12 mouse cellular contexts compared by ENCODE assay signal in the genomic region with DNA sequence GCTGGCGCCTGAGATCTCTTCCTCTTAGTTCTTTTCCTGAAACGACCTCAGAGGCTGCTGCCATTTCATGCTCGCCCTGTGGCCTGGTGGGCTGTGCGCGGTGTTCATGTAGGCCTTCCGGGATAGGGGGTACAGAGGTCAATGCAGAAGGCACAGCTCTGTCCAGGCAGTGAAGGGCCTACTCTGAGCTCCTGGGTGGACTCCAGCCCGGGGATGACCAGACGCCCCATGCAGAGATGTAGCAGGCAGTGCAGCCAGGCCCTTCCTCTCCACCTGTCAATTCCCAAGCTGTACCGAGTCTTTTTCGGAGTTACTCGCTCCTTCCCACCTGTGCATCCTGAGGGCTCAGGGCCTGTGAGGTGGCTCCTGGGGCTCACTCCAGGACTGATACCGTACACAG. TPM values are rescaled to one million over a fixed set of nuclear protein-coding genes. Genes with fewer than 3 reads are reported as not detected.
DNase-seq lines count a peak whose midpoint lies in the region; ATAC-seq and TF ChIP-seq lines count a peak whose summit lies in the region.
"Had no signal": no experiment of that assay in that cellular context is flagged by ENCODE, and none has a peak within 500 bp of the region (broad histone marks: within the 10 kb centered on the region; RNA-seq: fewer than 3 reads in every experiment).

No protein-coding gene starts in this region.

- H3K4me3 ChIP-seq in E14TG2a.4 (replicated peaks; ENCODE audit: low read length): peak overlapping the region; percentile 61; the same call in 1 of the 2 replicates
- no peak overlapping the region for H3K4me3 ChIP-seq in embryonic facial prominence, embryonic 15.5 days (replicated peaks)
- H3K4me3 ChIP-seq: neural tube, embryonic 13.5 days had no signal

- H3K27me3 ChIP-seq in E14TG2a.4 (ENCODE audit: insufficient read depth, low read length): no peaks in the 10 kb centered on the region
- H3K27me3 ChIP-seq in embryonic facial prominence, embryonic 15.5 days: no peaks in the 10 kb centered on the region
- H3K27me3 ChIP-seq: neural tube, embryonic 13.5 days had no signal

- H3K4me1 ChIP-seq in E14TG2a.4 (replicated peaks; ENCODE audit: low read depth, low read length): peaks cover 67% of the 10 kb centered on the region
- peaks cover 26% of the 10 kb centered on the region for H3K4me1 ChIP-seq in embryonic facial prominence, embryonic 15.5 days
- H3K4me1 ChIP-seq: neural tube, embryonic 13.5 days had no signal

- H3K9me3 ChIP-seq in E14TG2a.4 (ENCODE audit: low read length): no peaks in the 10 kb centered on the region
- H3K9me3 ChIP-seq in embryonic facial prominence, embryonic 15.5 days (replicated peaks): no peaks in the 10 kb centered on the region
- H3K9me3 ChIP-seq: neural tube, embryonic 13.5 days had no signal

- 89% methylated on average over 12 of the region's 12 CpGs for WGBS in embryonic facial prominence, embryonic 15.5 days

- no peak for ATAC-seq in embryonic facial prominence, embryonic 15.5 days (ENCODE audit: insufficient number of reproducible peaks, low FRiP score, low TSS enrichment, low read depth)
- ATAC-seq: forebrain, embryonic 16.5 days had no signal

- H3K27ac ChIP-seq in embryonic facial prominence, embryonic 15.5 days (replicated peaks): peak overlapping the region; percentile 48; the same call in 1 of the 2 replicates
- H3K27ac ChIP-seq: neural tube, embryonic 13.5 days had no signal

- H3K36me3 ChIP-seq in E14TG2a.4 (ENCODE audit: insufficient read depth, low read length): peaks cover 36% of the 10 kb centered on the region
- peaks cover 63% of the 10 kb centered on the region for H3K36me3 ChIP-seq in embryonic facial prominence, embryonic 15.5 days

- intact Hi-C loops in left cerebral cortex, postnatal 36 days (cut with DNase I): no loop called here

- H3K9ac ChIP-seq in embryonic facial prominence, embryonic 15.5 days: no peak overlapping the region
- H3K9ac ChIP-seq: neural tube, embryonic 13.5 days had no signal

- DNase-seq in kidney, adult 9 months: peak; percentile 62
- no peak for DNase-seq in kidney, postnatal 14 days
- DNase-seq in brain, adult 2 months (ENCODE audit: low read depth, low spot score): peak; percentile 31
- no peak for DNase-seq in thymus, postnatal 0 days (ENCODE audit: low spot score)
- DNase-seq in thymus, postnatal 10 days (ENCODE audit: low spot score in 2 of 2): no peak
- no peak for DNase-seq in left cerebral cortex, postnatal 36 days (ENCODE audit: low spot score in 2 of 2)
- DNase-seq: right cerebral cortex, postnatal 25 days had no signal

- TF ChIP-seq CTCF in E14TG2a.4 (conservative IDR thresholded peaks at IDR 0.05; ENCODE audit: low read length): no peak

- no peak overlapping the region for H3K4me2 ChIP-seq in embryonic facial prominence, embryonic 15.5 days (replicated peaks)
- H3K4me2 ChIP-seq: neural tube, embryonic 13.5 days had no signal

RNA-seq across cellular contexts. Expression of a gene that starts 43.9 kb away (rescaled TPM):
- 51.1 and 54.1 TPM in 2 replicates for polyA plus RNA-seq in embryonic facial prominence, embryonic 15.5 days (2015; fragmentation: Nextera tagmentation; extraction: Ambion mirVana)
- 16.4 and 18.3 TPM in 2 replicates for polyA plus RNA-seq in thymus, postnatal 0 days (2015; fragmentation: Nextera tagmentation; extraction: Ambion mirVana)
- 10 to 100 TPM; 18.9 to 22.3 TPM for total RNA-seq in left cerebral cortex, postnatal 36 days (2021)

RNA-seq across cellular contexts. Expression of a gene that starts 54.6 kb away (rescaled TPM):
- polyA plus RNA-seq in embryonic facial prominence, embryonic 15.5 days (2015; fragmentation: Nextera tagmentation; extraction: Ambion mirVana): 4.3 and 4.7 TPM in 2 replicates
- polyA plus RNA-seq in thymus, postnatal 0 days (2015; fragmentation: Nextera tagmentation; extraction: Ambion mirVana): 2.2 and 2.4 TPM in 2 replicates
- 1 to 10 TPM; 3.4 to 4.1 TPM for total RNA-seq in left cerebral cortex, postnatal 36 days (2021)
- total RNA-seq: granulocyte monocyte progenitor cell, adult 5-6 weeks had no signal

Comparison
In these comparisons a context has a peak if more than half of its experiments do, and no peak if none do; other contexts are left out.
1. DNase-seq: peak in kidney, adult 9 months (single experiment) and brain, adult 2 months (single experiment); none in kidney, postnatal 14 days (single experiment), thymus, postnatal 0 days (single experiment), thymus, postnatal 10 days (0 of 2) and left cerebral cortex, postnatal 36 days (0 of 2).